Mouse (Mus musculus): ENCODE measurements around the gene Tmprss12. TPM values are rescaled to one million over a fixed set of nuclear protein-coding genes. Genes with fewer than 3 reads are reported as not detected.
"Not testable (repeated sequence)": the region's sequence is repeated elsewhere in the genome, so short reads cannot be mapped to it uniquely, and the experiment has no call there.

The Tmprss12 gene
- polyA plus RNA-seq, 1 experiment from 2014 or later: not detected

GRCm38 (mm10) chr15:100328089-100328488, 47.5 kb downstream of the Tmprss12 start:
- H3K4me3 ChIP-seq (ENCODE audit: low read depth, low read length); DNase-seq (ENCODE audit: low spot score); H3K36me3 ChIP-seq (ENCODE audit: control insufficient read depth, insufficient read depth, low read length); H3K4me2 ChIP-seq (ENCODE audit: low read depth); H3K9ac ChIP-seq (ENCODE audit: low read length); H3K9me3 ChIP-seq (ENCODE audit: control insufficient read depth, low read length); ATAC-seq (ENCODE audit: insufficient read depth, low FRiP score, low TSS enrichment); H3K4me1 ChIP-seq (ENCODE audit: control insufficient read depth, insufficient read depth, low read length); H3K27me3 ChIP-seq (ENCODE audit: control insufficient read depth, insufficient read depth, low read length); H3K27ac ChIP-seq (ENCODE audit: low read depth, low read length): not testable (repeated sequence)
- 66% methylated on average over 3 of the region's 4 CpGs for whole genome bisulfite sequencing

- not testable (repeated sequence) for H3K9ac ChIP-seq (ENCODE audit: low read length); H3K4me3 ChIP-seq (ENCODE audit: low read depth, low read length); H3K36me3 ChIP-seq (ENCODE audit: control insufficient read depth, insufficient read depth, low read length); H3K27ac ChIP-seq (ENCODE audit: low read depth, low read length); H3K4me2 ChIP-seq (ENCODE audit: low read depth); H3K27me3 ChIP-seq (ENCODE audit: control insufficient read depth, insufficient read depth, low read length); H3K9me3 ChIP-seq (ENCODE audit: control insufficient read depth, low read length); H3K4me1 ChIP-seq (ENCODE audit: control insufficient read depth, insufficient read depth, low read length); ATAC-seq (ENCODE audit: insufficient read depth, low FRiP score, low TSS enrichment); DNase-seq (ENCODE audit: low spot score)
- WGBS: 56% methylated on average over 10 of the region's 10 CpGs
Observed at GRCm38 (mm10) chr15:100329336-100329735, 48.7 kb downstream of the Tmprss12 start.

- H3K27ac ChIP-seq (ENCODE audit: low read depth, low read length): no peak overlapping the region
- no peaks in the 10 kb centered on the region for H3K27me3 ChIP-seq (ENCODE audit: control insufficient read depth, insufficient read depth, low read length)
- no peak overlapping the region for H3K4me2 ChIP-seq (ENCODE audit: low read depth)
- DNase-seq (ENCODE audit: low spot score): no peak
- no peak overlapping the region for H3K9ac ChIP-seq (ENCODE audit: low read length)
- no peaks in the 10 kb centered on the region for H3K36me3 ChIP-seq (ENCODE audit: control insufficient read depth, insufficient read depth, low read length)
- H3K9me3 ChIP-seq (ENCODE audit: control insufficient read depth, low read length): no peaks in the 10 kb centered on the region
- WGBS: 73% methylated on average over 7 of the region's 7 CpGs
- no peak for ATAC-seq (ENCODE audit: insufficient read depth, low FRiP score, low TSS enrichment)
- no peak overlapping the region for H3K4me3 ChIP-seq (ENCODE audit: low read depth, low read length)
- H3K4me1 ChIP-seq (ENCODE audit: control insufficient read depth, insufficient read depth, low read length): no peaks in the 10 kb centered on the region
Observed at GRCm38 (mm10) chr15:100330739-100331138, 50.1 kb downstream of the Tmprss12 start.

- not testable (repeated sequence) for H3K4me3 ChIP-seq (ENCODE audit: low read depth, low read length); H3K4me1 ChIP-seq (ENCODE audit: control insufficient read depth, insufficient read depth, low read length); H3K9ac ChIP-seq (ENCODE audit: low read length); H3K27me3 ChIP-seq (ENCODE audit: control insufficient read depth, insufficient read depth, low read length); ATAC-seq (ENCODE audit: insufficient read depth, low FRiP score, low TSS enrichment); DNase-seq (ENCODE audit: low spot score); H3K9me3 ChIP-seq (ENCODE audit: control insufficient read depth, low read length); H3K27ac ChIP-seq (ENCODE audit: low read depth, low read length); H3K4me2 ChIP-seq (ENCODE audit: low read depth); H3K36me3 ChIP-seq (ENCODE audit: control insufficient read depth, insufficient read depth, low read length)
- WGBS: 25% methylated on average over 2 of the region's 10 CpGs
Observed at GRCm38 (mm10) chr15:100332077-100332961, 51.7 kb downstream of the Tmprss12 start.

- H3K36me3 ChIP-seq (ENCODE audit: control insufficient read depth, insufficient read depth, low read length): no peaks in the 10 kb centered on the region
Observed at GRCm38 (mm10) chr15:100334629-100335028, 54.0 kb downstream of the Tmprss12 start, which contains the start of gene Mettl7a3. Gene Mettl7a3, plus strand, starts transcription at chr15:100334929.

DNA sequence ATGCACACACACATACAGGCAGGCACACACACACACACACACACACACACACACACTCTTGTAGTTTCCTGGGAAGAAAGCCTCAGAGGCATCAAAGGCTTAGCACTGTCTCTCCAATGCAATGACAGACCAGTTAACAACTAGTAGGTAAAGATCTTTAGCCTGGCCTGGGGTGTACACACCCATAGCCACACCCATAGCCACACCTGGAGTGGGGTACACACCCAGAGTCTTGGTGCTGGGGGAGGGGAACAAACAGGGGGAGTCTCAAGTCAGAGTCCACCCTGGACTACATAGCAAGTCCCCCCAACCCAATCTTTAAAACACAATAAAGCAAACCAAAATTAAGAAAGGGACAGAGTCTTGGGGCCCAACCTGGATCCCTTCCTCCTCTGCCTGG, 56.7 kb downstream of the Tmprss12 start:
- not testable (repeated sequence) for H3K27me3 ChIP-seq (ENCODE audit: control insufficient read depth, insufficient read depth, low read length); ATAC-seq (ENCODE audit: insufficient read depth, low FRiP score, low TSS enrichment); H3K27ac ChIP-seq (ENCODE audit: low read depth, low read length); DNase-seq (ENCODE audit: low spot score); H3K9me3 ChIP-seq (ENCODE audit: control insufficient read depth, low read length); H3K36me3 ChIP-seq (ENCODE audit: control insufficient read depth, insufficient read depth, low read length); H3K4me2 ChIP-seq (ENCODE audit: low read depth); H3K9ac ChIP-seq (ENCODE audit: low read length); H3K4me3 ChIP-seq (ENCODE audit: low read depth, low read length); H3K4me1 ChIP-seq (ENCODE audit: control insufficient read depth, insufficient read depth, low read length)

More at GRCm38 (mm10) chr15:100334629-100335028, 54.0 kb downstream of the Tmprss12 start, which contains the start of gene Mettl7a3:
- Histone ChIP-seq H3K9ac (ENCODE audit: low read length) (no peak within 1 kb of the TSS), H3K4me3 (ENCODE audit: low read depth, low read length) (no peak within 1 kb of the TSS), H3K9me3 (ENCODE audit: control insufficient read depth, low read length) (no peaks in the 10 kb centered on the region), H3K4me1 (ENCODE audit: control insufficient read depth, insufficient read depth, low read length) (no peaks in the 10 kb centered on the region), H3K27ac (ENCODE audit: low read depth, low read length) (no peak within 1 kb of the TSS), H3K4me2 (ENCODE audit: low read depth) (no peak within 1 kb of the TSS), H3K27me3 (ENCODE audit: control insufficient read depth, insufficient read depth, low read length) (no peaks in the 10 kb centered on the region)
- 82% methylated on average over 10 of the region's 10 CpGs for WGBS
- ATAC-seq (ENCODE audit: insufficient read depth, low FRiP score, low TSS enrichment): no peak
- no peak for DNase-seq (ENCODE audit: low spot score)

GRCm38 (mm10) chr15:100337847-100338246, 57.2 kb downstream of the Tmprss12 start:
- H3K9me3 ChIP-seq (ENCODE audit: control insufficient read depth, low read length); DNase-seq (ENCODE audit: low spot score); H3K4me1 ChIP-seq (ENCODE audit: control insufficient read depth, insufficient read depth, low read length); ATAC-seq (ENCODE audit: insufficient read depth, low FRiP score, low TSS enrichment); H3K36me3 ChIP-seq (ENCODE audit: control insufficient read depth, insufficient read depth, low read length); H3K27me3 ChIP-seq (ENCODE audit: control insufficient read depth, insufficient read depth, low read length); H3K9ac ChIP-seq (ENCODE audit: low read length); H3K4me2 ChIP-seq (ENCODE audit: low read depth); H3K27ac ChIP-seq (ENCODE audit: low read depth, low read length); H3K4me3 ChIP-seq (ENCODE audit: low read depth, low read length): not testable (repeated sequence)
- WGBS: 40% methylated on average over 10 of the region's 10 CpGs

DNA sequence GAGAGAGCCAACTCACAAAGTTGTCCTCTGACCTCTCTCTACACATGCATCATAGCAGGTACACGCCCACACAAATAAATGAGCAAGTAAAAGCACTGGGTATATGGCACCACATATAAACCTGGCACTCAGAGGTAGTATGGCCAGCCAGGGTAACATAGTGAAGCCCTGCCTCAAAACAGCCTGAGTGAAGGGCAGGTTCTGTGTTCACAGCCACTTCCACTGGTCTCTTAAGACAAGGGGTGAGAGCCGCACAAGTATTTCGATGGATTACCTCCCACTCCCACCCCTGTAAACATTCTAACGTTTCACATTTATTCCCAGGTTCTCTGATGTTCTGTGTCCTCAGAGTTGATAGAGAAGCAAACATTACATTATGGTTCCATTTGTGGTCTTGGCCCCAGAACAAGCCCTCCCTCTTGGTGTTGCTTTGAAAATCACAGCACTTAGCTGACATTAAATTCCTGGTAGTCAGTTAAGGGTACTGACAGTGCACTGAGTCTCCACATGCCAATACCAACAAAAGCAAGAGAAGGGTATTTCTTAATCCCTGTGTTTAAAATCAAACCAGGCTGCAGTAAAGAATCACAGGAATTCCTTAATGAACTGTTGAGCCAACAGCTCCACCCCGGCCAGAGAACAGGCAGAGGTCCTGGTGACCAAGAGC, 60.8 kb downstream of the Tmprss12 start:
- 82% methylated on average over 4 of the region's 5 CpGs for WGBS

More for the DNA sequence above, 60.8 kb downstream of the Tmprss12 start:
- not testable (repeated sequence) for H3K27ac ChIP-seq (ENCODE audit: low read depth, low read length); H3K4me1 ChIP-seq (ENCODE audit: control insufficient read depth, insufficient read depth, low read length); H3K4me2 ChIP-seq (ENCODE audit: low read depth); ATAC-seq (ENCODE audit: insufficient read depth, low FRiP score, low TSS enrichment); H3K36me3 ChIP-seq (ENCODE audit: control insufficient read depth, insufficient read depth, low read length); H3K9ac ChIP-seq (ENCODE audit: low read length); H3K27me3 ChIP-seq (ENCODE audit: control insufficient read depth, insufficient read depth, low read length); H3K9me3 ChIP-seq (ENCODE audit: control insufficient read depth, low read length); DNase-seq (ENCODE audit: low spot score); H3K4me3 ChIP-seq (ENCODE audit: low read depth, low read length)
